Mouse (Mus musculus): ENCODE measurements at regions not wholly inside any gene's neighbourhood (a gene's known extent, or its start where the extent isn't known, plus 50 kb on each side); places are given as distances from the start of the nearest gene placed in this dataset.

DNA sequence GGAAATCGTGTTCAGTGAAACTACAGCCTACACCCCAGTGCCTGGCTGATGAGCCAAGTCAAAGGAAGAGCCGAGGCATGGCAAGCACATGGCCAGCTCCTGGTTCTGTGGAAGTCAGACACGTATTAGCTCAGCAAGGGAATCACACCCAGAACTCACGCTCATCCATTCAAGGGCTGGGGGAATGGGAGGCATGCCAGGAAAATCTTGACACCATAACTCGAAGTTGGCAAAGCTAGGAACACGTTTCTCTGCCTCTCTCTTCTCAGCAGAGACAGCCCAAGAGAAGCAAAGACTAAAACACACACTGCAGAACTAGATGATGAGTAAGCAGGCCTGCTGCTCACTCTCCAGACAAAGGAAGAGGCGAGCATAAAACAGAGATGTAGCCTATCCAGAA lies 53.5 kb upstream of the Ypel5 start:
- DNase-seq, result no peak

DNA sequence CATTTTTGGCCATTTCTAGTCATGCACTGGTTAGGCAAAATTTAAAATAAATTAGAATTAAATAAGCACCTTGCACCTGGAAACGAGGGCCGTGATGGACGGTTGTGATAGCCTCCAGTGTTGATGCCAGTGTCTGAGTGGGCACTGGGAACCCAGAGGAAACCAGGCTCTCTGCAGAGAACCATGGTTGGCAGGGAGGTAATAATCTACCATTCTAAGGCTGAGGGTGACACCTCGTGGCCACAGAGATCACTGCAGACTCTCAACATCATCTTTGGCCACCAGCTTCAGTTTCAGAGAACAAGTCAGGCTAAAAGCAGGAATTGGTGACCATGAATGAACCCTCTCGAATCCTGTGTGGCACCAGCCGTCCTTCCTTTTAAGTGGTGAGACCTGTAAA lies 54.5 kb upstream of the Ypel5 start:
- DNase-seq, result peak; percentile 24 to 77

DNA sequence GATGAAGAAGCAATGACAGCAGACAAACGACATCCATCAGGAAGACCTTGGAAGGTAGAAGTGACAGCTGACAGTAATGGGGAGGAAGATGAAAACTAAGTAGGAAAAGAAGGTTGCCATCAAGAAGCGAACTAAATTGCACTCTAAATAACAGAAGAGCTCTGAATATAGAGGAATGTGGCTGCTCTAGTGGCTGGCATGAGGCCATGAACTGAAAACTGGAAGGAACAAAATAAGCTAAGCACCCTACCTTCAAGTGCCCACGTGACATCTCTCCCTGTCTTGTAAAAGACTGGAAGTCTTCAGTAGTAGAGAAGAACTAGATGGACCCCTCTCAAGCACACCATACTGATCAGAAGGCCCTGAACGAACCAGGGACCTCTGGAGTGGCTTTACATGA lies 68.0 kb upstream of the Ypel5 start:
- no peak for DNase-seq

DNA sequence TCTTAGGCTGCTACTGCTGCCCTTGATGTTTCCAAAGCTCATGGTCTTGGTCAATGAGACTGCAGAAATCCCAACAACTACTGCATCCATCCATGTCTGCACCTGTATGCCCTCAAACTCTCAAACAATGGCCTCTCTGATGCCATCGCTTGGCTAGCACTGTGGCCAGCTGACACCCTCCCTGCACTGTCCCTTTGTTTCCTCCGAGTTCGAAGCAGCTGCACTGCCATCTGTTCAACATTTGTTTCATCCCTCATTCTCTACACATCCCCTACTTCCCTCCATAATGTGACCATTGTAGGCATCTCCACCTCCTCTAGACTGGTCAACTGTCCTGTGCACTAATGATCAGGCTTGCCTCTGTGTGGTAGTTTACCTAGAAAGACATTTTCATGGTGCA lies 75.3 kb upstream of the Ypel5 start:
- DNase-seq, result no peak

DNA sequence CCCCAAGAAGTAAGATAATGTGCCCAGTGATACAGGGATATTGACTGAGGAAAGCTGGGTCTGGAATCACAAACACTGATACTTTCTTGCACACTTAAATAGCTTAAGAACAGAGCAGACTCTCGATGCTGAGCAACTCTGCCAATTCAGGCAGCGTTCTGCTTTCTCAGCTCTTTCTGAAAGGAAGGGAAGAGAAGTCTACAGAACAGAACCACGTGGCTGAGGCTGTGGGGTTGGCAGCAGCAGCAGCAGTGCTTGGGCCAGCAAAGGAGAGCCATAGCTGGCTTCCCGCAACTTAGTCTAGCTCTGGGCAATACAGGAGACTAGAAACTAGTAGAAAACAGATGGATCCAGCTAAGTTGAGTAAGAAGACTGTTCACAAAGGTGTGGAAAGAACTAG lies 89.8 kb upstream of the Ypel5 start:
- no peak for DNase-seq

DNA sequence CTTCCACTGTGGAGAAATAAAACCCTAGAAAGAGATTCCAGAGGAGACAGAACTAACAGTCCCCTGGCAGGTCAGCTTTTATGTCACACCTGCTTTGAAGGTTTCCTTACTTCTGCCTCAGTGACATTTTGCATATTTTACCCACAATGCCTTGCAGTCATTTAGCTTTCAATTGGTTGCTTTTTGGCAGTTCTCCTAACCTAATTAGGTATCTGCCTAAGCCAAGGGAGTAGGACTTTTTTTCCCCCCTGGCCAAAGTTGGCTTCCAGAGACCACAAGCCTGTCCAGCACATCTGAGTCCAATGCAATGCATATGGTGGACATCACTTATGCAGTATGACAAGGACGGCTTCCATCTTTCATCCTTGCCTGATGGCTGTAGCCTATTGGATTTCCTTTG lies 103.2 kb upstream of the Ypel5 start:
- no peak for DNase-seq

DNA sequence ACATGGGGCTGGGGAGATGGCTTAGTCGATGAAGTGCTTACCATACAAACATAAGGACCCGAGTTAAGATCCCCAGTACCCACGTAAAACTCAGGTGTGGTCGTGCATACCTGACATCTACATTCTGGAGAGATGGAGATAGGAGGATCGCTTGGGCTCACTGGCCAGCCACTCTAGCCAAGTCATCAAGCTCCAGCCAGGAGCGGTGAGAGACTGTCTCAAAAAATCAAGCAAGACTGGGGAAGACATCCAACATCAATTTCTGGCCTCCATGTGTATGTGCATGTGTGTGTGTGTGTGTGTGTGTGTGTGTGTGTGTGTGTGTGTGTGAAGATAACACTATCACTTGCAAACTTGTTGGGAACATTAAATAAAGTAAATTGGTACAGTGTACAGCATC lies 104.6 kb upstream of the Ypel5 start:
- no peak for DNase-seq

DNA sequence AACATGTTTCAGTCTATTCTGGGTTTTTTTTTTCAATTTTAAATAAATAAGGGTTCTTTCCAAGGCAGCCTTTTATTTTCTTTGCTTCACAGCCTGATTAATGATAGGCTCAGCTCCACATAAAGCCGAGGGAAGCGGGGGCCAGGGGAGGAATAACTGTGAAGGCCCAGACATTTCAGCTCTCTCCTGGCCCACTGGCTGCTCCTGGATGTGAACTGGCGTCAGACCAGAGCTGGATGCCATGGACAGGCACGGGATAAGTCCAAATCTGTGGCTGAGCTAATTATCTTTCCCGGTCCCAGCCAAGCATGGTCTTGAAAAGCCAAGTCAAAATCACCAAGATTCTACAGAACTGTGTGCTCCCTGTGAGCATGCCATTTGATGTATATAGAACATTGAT lies 105.1 kb upstream of the Ypel5 start:
- DNase-seq, result no peak

DNA sequence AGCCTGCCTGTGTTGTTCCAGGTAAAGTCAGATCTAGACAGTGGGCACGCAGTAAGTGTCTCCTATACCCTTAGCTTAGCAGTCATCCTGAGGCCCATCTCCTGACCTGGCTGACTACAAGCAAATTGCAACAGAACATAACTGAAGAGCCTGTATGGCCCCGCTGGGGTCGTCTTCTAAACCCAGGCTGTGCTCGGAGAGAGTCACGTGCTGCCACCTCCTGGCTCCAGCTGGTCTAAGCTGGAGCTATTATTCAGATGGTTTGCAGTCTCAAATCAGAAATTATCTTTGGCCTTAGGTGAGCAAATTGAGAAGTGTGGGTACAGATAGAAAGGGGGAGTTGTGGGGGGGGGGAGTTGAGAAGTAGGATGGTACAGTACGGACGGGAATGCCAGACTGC lies 115.5 kb upstream of the Ypel5 start:
- peak in 1 of 2 experiments; percentile 44 for DNase-seq

DNA sequence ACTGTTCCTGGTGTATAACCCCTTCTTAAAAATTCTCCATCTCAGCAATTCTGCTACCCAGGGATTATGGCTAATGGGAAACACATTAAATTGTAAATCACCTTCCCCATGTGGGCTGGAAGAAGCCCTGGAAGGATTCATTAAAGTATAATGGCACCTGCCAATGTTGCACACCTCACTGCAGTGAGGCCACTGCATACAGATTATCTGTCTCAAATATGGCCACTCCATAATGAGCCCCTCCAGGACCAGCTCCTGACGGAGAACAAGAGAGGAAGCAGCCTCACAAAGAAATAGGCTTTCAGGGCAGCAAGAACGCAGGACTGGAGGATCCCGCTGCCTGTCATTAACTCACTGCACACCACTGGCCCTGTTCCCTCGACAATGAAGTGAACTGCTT lies 115.2 kb upstream of the Alk start:
- DNase-seq, result no peak

DNA sequence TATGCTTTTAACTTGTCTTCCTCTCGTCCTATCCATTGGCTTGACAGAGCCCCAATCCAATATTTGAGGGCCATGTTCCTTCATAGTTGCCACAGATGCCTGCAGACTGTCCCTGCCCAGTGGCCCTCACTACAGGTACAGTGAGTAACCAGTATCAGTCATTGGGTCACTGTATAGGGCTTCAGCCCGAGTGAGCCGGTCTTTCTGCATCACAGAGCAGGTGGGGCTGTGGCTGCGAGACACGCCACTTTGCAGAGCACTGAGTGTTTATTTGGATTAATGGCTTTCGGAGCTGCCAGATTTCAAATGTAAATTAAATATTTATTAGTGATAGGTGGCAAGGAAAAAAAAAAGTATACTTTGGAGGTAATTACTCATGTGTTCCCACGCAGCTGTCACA lies 87.2 kb upstream of the Alk start:
- no peak for DNase-seq

DNA sequence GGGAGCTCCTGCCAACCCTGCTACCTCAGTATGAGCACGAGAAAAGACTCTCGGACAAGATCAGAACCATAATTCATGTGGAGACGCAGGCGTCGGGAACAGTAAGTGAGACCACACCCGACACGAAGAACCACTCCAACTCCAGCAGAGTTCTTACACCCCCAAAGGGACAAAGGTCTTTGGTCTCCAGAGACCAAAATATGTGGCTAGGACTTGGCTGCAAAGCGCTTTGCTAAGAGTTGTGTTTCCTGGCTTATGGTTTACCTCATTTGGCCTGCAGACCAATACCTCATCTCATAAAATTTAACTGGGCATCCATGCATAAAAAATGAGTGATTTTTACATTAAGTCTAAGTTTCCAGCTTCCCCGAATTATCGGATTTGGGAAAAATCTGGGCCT lies 85.2 kb upstream of the Alk start:
- peak; percentile 58 to 65 for DNase-seq

DNA sequence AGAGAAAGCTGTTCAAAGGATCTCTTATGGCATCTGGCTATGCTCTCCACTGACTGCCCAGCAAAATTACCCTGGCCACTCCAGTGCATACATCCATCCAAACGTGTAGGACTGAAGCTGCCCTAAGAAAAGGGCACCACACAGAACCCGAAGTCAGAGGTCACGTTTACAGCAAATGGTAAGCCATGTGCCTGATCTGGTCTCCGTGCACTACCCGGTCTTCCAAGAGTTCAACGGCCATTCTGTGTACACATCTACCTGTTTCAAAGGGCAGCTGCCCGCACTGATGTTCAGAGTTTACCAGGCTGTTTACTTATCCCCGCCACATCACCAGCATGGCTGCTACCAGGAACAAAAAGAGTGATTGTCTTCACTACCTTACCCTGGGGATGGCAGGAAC lies 84.4 kb upstream of the Alk start:
- DNase-seq, result peak; percentile 57 to 59

DNA sequence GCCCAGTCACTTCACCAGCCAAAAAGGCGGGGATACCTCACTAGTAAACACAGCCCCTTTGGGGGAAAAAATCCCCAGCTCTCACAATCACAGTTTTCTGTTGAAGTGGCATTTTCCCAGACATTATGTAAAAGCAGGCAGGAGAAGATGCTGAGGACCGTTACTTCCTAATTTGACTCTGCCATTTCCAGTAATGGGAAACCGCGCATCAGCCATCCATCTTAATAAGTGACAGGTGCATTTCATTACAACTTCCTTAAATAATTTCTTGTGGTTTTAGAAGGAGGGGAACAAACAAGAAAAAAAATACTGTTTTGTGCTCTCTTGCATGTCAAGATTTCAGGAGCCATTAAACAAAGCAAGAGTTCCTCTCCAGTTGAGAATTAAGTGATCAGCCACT lies 70.2 kb upstream of the Alk start:
- DNase-seq, result no peak

DNA sequence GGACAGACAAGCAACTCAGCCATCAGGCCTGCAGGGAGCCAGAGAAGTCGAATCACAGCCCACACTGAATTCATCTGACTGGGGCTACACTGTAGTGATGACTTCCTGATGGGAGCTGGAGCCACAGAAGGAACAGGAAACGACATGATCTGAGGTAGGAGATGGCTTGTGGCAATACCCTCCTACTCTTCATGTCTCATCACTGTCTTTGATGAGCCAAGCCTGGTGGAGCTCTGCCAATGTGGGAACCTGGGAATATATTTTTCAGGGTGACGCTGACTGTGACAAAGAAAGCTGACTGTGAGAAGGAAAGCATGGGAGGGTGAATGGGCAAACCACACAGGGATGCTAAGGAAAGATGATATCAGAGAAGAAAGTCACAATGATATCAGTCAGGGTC lies 67.6 kb upstream of the Alk start:
- no peak for DNase-seq

DNA sequence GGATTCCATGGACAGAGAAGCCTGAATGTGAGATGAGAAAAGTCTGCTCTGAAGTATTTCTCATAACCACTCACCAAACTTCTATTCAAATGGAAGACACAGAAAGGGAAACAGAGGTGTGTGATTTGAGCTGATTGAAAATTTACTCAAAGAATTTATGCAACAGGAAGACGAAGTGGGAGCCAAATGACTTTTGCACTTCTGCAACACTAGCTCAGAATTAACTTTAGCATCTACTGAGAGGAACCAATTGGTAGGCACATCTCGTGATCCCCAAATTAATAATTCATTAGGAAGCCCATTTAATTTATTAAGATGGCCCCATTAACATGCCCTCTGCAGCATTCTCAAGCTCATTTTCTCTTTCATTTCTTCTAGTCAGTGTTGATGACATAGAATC lies 62.5 kb upstream of the Alk start:
- DNase-seq, result peak; percentile 41 to 57

DNA sequence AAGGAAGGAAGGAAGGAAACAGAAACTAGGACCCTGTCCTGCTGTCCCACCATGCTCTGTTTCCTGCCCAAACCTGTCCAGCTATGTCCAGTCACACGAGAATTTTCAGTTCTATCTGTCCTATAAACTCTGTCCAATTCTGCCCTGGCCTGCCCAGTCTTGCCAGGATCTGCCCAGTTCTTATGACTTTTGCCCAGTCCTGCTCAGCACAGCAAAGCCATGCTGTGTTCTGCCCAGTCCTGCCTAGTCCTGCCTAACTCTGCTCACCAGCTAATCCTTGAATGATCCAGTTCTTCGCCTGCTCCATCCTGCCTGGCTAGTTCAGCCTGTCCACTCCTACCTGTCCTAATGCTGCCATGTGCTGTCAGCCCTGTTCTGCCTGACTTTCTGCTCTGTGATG lies 57.3 kb upstream of the Alk start:
- DNase-seq, result no peak

DNA sequence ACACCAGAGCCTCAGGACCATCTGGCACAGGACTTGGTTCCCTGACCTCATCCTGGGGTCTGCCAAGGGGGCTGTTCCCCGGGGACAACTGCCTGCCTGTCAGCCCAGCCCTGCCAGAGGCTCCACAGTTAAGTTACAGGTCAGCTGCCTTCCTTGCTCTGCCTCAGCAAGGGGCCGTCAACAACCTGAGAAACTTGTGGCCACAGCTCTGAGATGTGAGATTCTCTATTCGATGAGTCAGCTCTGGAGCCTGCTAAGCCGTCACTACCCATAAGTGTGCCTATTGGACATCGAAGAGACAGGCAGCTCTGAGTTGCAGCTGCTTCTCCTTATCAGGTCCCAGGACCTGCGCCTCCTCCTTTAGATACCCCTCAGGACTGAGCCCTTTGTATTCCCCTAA lies 54.3 kb upstream of the Alk start:
- DNase-seq, result no peak

DNA sequence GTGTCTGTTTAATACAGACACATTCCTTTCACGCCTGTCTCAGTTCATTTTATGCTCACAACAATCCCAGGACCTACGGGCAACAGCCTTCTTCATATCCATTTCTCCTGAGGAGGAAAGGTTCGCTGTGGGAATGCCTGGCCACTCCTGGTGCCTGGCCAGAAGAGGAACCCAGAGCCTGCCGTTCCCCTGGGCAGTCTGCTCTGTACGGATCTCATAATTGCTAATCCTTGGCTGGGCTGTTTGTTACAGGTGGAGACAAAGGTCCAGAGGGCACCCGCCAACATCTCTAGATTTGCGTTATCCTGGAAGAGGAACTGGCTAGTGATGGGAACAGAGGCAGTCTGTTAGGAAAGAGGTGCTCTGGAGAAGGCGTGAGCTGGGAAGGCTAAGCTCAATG lies 53.4 kb upstream of the Alk start:
- DNase-seq, result peak; percentile 13 to 31

All from kidney, adult 8-10 months (tissue).